Mouse (Mus musculus): ENCODE data around the gene Olfr625-ps1.

GRCm38 (mm10) chr7:103636795-103637194 lies 45.7 kb upstream of the Olfr625-ps1 start:
- no peak for TF ChIP-seq EP300 (IDR thresholded peaks at IDR 0.05; ENCODE audit: insufficient read depth, low read depth, low read length)
- no peak for TF ChIP-seq CTCF (IDR thresholded peaks at IDR 0.05)
